Mouse (Mus musculus): Measurements from ENCODE around the gene Zdhhc18. TPM values are rescaled to one million over a fixed set of nuclear protein-coding genes. Genes with fewer than 3 reads are reported as not detected.

Gene Zdhhc18
- polyA plus RNA-seq (2014; fragmentation: Nextera tagmentation; extraction: Ambion mirVana) = 5.5 and 9.9 TPM in 2 replicates

DNA sequence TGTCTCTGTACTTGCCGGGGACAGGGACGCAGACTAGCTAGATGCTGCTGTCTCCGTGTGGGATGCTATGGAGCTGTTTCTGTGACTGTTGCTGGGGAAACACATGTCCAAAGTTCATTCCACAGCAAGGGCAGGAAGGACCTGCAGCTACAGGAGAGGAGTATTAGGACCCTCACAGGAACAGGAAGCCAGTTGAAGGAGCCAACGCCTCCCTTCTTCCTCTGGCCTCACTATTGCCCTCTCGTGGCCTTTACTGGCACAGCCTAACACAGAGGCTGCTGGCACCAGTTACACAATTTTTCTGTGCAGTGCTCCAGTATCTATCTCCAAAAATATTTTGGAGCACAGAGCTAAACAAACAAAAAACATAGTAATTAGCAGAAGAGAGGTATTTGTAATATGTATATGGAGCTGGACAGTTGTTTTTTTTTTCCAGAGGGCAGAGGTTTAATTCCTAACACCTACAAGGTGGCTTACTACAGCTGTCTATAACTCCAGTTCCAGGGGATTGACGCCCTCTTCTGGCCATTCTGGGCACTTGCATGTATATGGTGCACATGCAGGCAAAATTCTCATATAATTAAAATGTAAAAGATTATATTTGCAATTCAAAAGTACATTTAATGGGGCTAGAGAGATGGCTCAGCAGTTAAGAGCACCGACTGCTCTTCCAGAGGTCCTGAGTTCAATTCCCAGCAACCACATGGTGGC, at the start of gene Zdhhc18:
TSS of gene Zdhhc18 (minus strand) at position 166 of the 711 bp plus-strand sequence.
- H3K4me2 ChIP-seq = peak within 1 kb of the TSS; percentile 41
- 0 out of 2 replicates have a peak, but pooled peaks cover 3% of the 10 kb centered on the region for H3K4me1 ChIP-seq (ENCODE audit: insufficient read depth)
- peak; percentile 85 for TF ChIP-seq CTCF (IDR thresholded peaks at IDR 0.05; ENCODE audit: low read depth)
- no peak within 1 kb of the TSS for H3K27ac ChIP-seq (ENCODE audit: low read depth)
- H3K36me3 ChIP-seq (ENCODE audit: insufficient read depth) = no peaks in the 10 kb centered on the region
- DNase-seq (peak; percentile 89), ATAC-seq (ENCODE audit: insufficient read depth) (peak; percentile 69; the same call in 1 of the 2 replicates)
- H3K9ac ChIP-seq = no peak within 1 kb of the TSS
- no peaks in the 10 kb centered on the region for H3K27me3 ChIP-seq (ENCODE audit: insufficient read depth, low read length)
- no peaks in the 10 kb centered on the region for H3K9me3 ChIP-seq (ENCODE audit: low read depth, low read length)
- 33% methylated on average over 7 of the region's 7 CpGs for WGBS
- peak within 1 kb of the TSS; percentile 14 for H3K4me3 ChIP-seq (ENCODE audit: low read depth, low read length)

DNA sequence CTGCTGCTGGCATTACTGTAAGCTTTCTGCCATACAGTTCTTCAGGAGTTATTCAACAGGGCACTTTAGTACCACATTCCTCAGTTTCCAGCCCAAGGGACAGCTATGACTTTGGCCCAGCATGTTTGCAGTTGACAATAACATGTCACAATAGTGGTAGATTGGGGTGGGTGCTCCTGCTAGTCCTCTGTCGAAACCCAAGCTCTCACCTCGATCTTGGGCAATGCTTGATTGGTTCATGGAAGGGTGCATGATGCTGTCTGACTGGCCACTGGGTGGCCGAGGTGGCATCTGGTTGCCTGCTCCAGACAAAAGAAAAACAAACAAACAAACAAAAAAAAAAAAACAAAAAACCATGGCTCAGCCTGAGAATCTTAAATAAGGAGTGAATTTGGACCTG, 45.4 kb upstream of the Zdhhc18 start:
- WGBS = 83% methylated on average over 3 of the region's 3 CpGs
- TF ChIP-seq CTCF (IDR thresholded peaks at IDR 0.05; ENCODE audit: low read depth) = no peak
- DNase-seq (no peak), ATAC-seq (ENCODE audit: insufficient read depth) (no peak)
- no peaks in the 10 kb centered on the region for H3K27me3 ChIP-seq (ENCODE audit: insufficient read depth, low read length)
- H3K27ac ChIP-seq (ENCODE audit: low read depth) = no peak overlapping the region
- no peaks in the 10 kb centered on the region for H3K4me1 ChIP-seq (ENCODE audit: insufficient read depth)
- peaks cover 82% of the 10 kb centered on the region for H3K36me3 ChIP-seq (ENCODE audit: insufficient read depth)
- no peak overlapping the region for H3K9ac ChIP-seq
- no peaks in the 10 kb centered on the region for H3K9me3 ChIP-seq (ENCODE audit: low read depth, low read length)
- no peak overlapping the region for H3K4me3 ChIP-seq (ENCODE audit: low read depth, low read length)
- H3K4me2 ChIP-seq = no peak overlapping the region

DNA sequence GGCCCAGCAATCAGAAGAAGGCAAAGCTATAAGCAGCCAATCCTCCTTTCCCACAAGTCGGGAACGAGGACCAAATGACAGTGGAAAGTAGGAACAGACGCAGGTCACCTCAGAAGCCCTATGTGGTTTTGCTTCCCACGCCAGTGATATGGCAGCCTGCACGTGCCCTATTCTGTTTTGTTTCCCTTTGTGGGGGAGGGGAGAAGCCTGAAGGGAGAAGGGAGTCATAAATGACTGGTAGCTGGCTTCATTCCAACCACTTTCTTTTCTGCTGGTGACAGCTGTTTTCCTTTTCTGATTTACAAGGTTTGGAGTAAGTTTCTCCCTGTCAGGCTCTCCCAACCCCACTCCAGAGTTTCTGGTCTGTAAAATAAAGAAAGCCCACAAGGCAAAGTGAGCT, 40.3 kb upstream of the Zdhhc18 start:
- Histone ChIP-seq H3K27ac (ENCODE audit: low read depth) (no peak overlapping the region), H3K4me1 (ENCODE audit: insufficient read depth) (no peaks in the 10 kb centered on the region), H3K36me3 (ENCODE audit: insufficient read depth) (peaks cover 100% of the 10 kb centered on the region), H3K9me3 (ENCODE audit: low read depth, low read length) (no peaks in the 10 kb centered on the region), H3K4me3 (ENCODE audit: low read depth, low read length) (no peak overlapping the region), H3K9ac (no peak overlapping the region), H3K27me3 (ENCODE audit: insufficient read depth, low read length) (no peaks in the 10 kb centered on the region), H3K4me2 (no peak overlapping the region)
- 26% methylated on average over 5 of the region's 5 CpGs for WGBS
- 0 out of 2 replicates have a peak, but pooled peaks have one; percentile 15 for ATAC-seq (ENCODE audit: insufficient read depth)
- peak; percentile 80 for DNase-seq
- TF ChIP-seq CTCF (IDR thresholded peaks at IDR 0.05; ENCODE audit: low read depth) = no peak

DNA sequence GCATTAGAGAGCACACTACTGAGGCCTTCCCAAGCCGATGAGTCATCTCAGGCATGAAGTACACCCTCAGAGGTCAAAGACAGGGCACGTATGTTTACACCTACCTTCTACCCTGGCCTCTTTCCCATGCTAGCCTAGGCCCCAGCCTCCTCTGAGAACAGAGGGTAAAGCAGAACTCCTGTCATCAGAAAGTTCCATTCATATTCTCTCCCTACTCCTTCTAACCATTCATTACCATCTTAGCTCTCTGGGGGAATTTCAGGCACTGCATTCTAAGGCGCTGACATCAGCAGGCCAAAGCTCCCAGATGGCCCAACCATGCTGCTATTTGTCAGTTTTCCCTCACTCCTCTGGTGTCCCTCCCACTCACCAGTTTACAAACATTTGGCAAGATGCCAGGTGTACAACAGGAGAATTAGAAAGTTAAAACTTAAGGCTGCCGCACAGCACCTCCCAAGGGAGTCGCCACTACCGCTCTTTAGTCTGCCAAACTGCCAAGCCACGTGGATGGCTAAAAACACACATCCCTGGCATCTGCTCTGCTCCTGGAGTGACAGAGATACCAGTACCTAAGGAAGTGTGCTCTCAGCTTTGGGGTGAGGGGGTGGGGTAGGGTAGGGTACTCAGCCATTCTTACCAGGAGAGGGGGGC, 38.6 kb upstream of the Zdhhc18 start:
- Histone ChIP-seq H3K4me3 (ENCODE audit: low read depth, low read length) (no peak overlapping the region), H3K4me1 (ENCODE audit: insufficient read depth) (no peaks in the 10 kb centered on the region), H3K36me3 (ENCODE audit: insufficient read depth) (peaks cover 100% of the 10 kb centered on the region), H3K9ac (no peak overlapping the region), H3K9me3 (ENCODE audit: low read depth, low read length) (no peaks in the 10 kb centered on the region), H3K27ac (ENCODE audit: low read depth) (peak overlapping the region; percentile 42; the same call in 1 of the 2 replicates), H3K27me3 (ENCODE audit: insufficient read depth, low read length) (no peaks in the 10 kb centered on the region), H3K4me2 (no peak overlapping the region)
- DNase-seq (peak; percentile 79), ATAC-seq (ENCODE audit: insufficient read depth) (peak; percentile 57)
- TF ChIP-seq CTCF (IDR thresholded peaks at IDR 0.05; ENCODE audit: low read depth) = no peak
- WGBS = 38% methylated on average over 7 of the region's 7 CpGs

DNA sequence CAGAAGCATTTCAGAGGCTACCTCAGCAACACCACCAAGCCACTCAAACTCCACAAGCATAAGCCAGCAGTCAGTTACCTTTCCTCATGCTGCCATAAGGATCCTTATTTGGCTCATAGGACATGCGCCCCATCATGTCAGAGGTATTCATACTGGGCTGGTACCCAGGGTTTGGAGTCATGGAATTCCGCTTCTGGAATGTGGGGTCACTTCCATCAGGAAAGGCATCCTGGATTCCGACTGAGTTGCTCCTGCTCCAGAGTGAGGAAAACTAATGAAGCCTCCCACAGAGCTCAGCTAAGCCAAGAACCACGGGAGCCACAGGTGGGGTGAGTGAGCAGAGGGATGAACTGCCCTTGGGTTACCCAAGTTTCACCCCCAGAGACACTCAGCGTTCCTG, 37.2 kb upstream of the Zdhhc18 start:
- H3K27me3 ChIP-seq (ENCODE audit: insufficient read depth, low read length) = no peaks in the 10 kb centered on the region
- no peaks in the 10 kb centered on the region for H3K4me1 ChIP-seq (ENCODE audit: insufficient read depth)
- H3K4me3 ChIP-seq (ENCODE audit: low read depth, low read length) = no peak overlapping the region
- H3K9me3 ChIP-seq (ENCODE audit: low read depth, low read length) = no peaks in the 10 kb centered on the region
- H3K4me2 ChIP-seq = no peak overlapping the region
- ATAC-seq (ENCODE audit: insufficient read depth) (no peak), DNase-seq (no peak)
- peaks cover 100% of the 10 kb centered on the region for H3K36me3 ChIP-seq (ENCODE audit: insufficient read depth)
- 78% methylated on average over 5 of the region's 5 CpGs for WGBS
- TF ChIP-seq CTCF (IDR thresholded peaks at IDR 0.05; ENCODE audit: low read depth) = no peak
- no peak overlapping the region for H3K27ac ChIP-seq (ENCODE audit: low read depth)
- H3K9ac ChIP-seq = no peak overlapping the region

DNA sequence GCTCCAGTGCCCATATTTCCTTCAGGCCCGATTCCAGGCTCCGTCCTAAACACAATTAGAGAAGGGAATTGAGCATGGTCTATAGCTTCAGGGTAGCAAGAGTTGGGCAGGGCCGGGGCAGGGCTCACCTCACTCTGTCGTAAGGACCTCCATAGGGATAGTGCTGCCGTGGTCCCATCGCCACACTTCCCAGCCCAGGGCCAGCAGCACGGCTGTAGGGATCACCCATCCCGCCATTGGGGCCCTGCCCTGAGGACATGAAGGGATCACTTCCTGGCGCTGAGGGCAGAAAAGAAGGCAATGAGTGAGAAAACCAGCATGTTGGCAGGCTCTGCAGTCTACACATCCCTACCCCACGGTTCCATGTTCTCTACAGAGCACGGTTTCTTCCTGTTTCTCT, 36.6 kb upstream of the Zdhhc18 start:
- ATAC-seq (ENCODE audit: insufficient read depth) = no peak
- Histone ChIP-seq H3K4me1 (ENCODE audit: insufficient read depth) (no peaks in the 10 kb centered on the region), H3K9ac (no peak overlapping the region), H3K27me3 (ENCODE audit: insufficient read depth, low read length) (no peaks in the 10 kb centered on the region), H3K4me3 (ENCODE audit: low read depth, low read length) (no peak overlapping the region), H3K36me3 (ENCODE audit: insufficient read depth) (peaks cover 100% of the 10 kb centered on the region), H3K4me2 (no peak overlapping the region), H3K9me3 (ENCODE audit: low read depth, low read length) (no peaks in the 10 kb centered on the region), H3K27ac (ENCODE audit: low read depth) (no peak overlapping the region)
- 87% methylated on average over 11 of the region's 11 CpGs for WGBS
- DNase-seq = no peak
- TF ChIP-seq CTCF (IDR thresholded peaks at IDR 0.05; ENCODE audit: low read depth) = no peak

DNA sequence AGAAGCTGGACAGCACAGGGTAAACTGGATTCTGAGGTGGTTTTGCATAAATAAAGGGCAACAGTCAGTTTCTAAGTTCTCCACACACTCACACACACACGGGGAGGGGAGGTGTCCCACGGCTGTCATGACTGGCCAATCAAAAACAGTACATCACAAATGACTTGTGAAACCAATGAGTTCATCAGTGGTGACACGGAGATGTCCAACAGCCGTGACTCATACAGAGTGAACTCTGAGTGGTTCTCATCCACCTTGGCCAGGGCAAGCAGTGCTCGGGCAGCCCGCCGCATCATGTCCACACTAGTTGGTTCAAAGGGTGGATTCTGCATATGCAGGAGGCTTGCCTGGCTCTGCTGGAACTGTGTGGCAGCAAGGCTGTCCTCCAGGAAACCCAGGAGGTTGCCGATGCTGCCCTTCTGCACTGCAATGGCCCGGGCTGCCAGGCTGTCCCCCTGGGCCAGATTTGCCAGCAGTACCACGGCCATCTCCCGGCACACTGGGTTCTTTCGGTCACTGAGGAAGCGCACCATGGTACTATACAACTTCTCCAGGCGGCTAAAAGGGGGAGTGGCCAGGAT, 30.3 kb upstream of the Zdhhc18 start:
- H3K36me3 ChIP-seq (ENCODE audit: insufficient read depth) = peaks cover 73% of the 10 kb centered on the region
- no peak for TF ChIP-seq CTCF (IDR thresholded peaks at IDR 0.05; ENCODE audit: low read depth)
- WGBS = 81% methylated on average over 14 of the region's 14 CpGs

More for the DNA sequence above, 30.3 kb upstream of the Zdhhc18 start:
- Histone ChIP-seq H3K27me3 (ENCODE audit: insufficient read depth, low read length) (no peaks in the 10 kb centered on the region), H3K9me3 (ENCODE audit: low read depth, low read length) (no peaks in the 10 kb centered on the region), H3K4me2 (no peak overlapping the region), H3K27ac (ENCODE audit: low read depth) (no peak overlapping the region), H3K4me1 (ENCODE audit: insufficient read depth) (peaks cover 16% of the 10 kb centered on the region), H3K4me3 (ENCODE audit: low read depth, low read length) (no peak overlapping the region), H3K9ac (no peak overlapping the region)
- no peak for ATAC-seq (ENCODE audit: insufficient read depth)
- DNase-seq = no peak
